Mouse (Mus musculus) c-Kit-negative CD71-positive TER-119-positive erythroid progenitor cells, embryonic 14.5 days (primary cell): Measurements from ENCODE around the gene Chn1.

Experiments
- DNase-seq: peaks from one replicate; pipeline ENCODE4 v3.0.0-alpha.2; 2013; ENCODE audit warnings: low read depth, low spot score

Chn1 gene

DNA sequence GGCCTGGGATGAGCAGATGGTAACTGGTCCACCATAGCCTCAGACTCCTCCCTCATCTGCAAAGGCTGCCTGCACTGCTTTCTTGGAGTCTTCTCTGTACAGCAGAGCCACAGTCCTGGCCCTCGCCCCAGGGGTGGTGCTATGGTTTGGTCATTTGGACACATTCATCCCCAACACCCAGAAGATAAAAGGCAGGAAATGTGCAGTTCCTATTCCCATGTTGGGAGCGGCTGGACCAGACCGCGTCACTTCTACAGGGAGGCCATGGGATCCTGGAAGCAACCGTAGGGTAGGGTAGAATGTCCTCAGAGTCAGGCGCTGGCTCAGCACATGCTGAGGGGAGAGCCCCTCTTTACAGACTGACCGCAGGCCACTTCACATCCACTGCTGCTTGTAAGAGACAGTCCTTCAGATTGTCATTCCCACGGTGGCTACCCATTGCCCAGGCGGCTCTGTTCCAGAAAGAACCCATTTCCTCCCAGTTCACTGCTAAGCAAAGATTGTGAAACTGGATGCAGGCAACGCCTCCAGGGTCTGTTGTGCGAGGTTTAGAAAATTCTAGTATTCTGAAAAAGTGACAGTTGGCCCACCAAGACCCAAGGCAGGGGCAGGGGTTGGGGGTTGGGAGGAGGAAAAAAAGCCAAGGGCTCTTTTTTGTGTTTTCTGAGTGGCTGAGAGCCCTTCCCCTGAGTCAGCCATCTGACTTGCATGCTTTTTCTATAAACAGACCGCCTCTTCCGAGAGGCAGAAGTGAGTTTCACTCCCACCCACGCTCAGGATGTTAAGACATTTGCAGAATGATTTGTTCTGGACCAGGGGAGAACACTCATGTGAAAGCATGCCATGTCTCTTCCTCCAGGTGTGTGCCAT, 182.7 kb downstream of the Chn1 start:
- DNase-seq: no peak

DNA sequence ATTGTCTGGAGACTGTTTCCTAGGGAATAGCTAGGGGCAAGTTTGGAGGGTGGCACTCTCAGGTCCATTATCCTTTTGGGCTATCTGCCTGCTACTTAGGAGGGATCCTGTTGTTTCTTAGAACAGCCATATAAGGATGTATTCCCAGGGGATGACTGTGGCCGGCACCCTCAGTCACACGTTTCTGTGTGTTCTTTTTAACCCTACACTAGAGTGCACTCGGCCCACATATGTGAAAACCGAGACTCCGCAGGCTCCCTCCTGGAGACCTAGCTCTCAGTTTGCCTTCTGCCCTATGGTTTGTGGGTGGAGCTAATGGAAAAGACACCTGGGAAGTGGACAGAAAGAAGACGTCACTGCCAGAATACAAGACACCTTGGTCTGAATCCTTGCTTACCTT, 183.9 kb downstream of the Chn1 start:
- DNase-seq: no peak

DNA sequence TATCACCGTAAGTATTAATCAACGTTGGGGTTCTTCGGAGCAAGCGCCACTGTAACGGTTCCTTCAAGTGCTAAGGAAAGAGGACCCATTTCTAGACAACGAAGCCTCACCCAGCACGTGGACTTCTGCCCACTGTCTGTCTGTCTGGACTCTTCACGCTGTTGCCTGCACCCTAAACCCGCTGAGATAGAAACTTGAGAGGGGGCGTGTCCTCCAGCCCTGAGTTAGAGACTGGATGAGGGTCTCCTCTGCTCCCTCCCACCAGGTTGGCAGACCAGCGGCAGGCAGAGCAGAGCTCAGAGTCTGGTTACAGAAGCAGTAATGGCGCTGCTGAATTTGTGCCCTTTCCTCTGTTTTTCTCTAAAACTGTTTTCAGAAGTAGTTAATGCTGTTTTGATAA, 185.0 kb downstream of the Chn1 start:
- DNase-seq: no peak

DNA sequence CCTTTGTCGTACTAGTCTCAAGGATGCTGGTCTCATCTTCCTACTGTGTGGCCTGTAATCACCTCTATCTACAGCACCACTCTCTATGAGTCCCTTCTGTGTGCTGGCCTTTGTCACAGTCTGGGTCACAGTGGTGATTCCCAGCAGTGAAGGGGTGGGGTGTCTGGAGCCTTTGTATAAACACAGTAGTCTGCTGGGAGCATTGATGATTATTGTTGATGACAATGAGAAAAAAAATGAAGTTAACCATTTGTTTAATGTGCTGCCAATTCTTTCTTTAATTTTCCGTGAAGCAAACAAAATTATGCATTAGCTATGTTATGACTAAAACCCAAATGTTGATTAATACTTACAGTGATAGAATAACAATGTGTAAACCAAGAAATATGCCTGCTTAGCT, 186.2 kb downstream of the Chn1 start:
- DNase-seq: no peak

DNA sequence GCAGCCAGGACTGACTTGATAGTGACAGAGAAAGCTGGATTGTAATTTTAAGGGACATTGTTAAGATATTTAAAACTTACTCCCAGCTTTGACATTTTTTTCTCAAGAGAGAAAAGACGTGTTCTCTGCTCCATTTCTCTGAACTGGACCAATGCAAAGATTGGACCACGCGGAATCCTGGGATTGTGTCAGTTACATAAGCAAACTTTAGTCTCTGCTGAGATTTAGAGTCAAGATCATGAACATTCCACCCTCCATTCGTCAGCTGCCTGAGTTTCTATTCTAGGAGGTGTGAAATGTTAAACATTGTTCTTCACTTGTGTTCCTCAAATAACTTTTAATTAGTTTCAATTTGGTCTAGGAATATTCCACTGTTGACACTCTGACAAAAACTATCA, 188.0 kb downstream of the Chn1 start:
- no peak for DNase-seq

DNA sequence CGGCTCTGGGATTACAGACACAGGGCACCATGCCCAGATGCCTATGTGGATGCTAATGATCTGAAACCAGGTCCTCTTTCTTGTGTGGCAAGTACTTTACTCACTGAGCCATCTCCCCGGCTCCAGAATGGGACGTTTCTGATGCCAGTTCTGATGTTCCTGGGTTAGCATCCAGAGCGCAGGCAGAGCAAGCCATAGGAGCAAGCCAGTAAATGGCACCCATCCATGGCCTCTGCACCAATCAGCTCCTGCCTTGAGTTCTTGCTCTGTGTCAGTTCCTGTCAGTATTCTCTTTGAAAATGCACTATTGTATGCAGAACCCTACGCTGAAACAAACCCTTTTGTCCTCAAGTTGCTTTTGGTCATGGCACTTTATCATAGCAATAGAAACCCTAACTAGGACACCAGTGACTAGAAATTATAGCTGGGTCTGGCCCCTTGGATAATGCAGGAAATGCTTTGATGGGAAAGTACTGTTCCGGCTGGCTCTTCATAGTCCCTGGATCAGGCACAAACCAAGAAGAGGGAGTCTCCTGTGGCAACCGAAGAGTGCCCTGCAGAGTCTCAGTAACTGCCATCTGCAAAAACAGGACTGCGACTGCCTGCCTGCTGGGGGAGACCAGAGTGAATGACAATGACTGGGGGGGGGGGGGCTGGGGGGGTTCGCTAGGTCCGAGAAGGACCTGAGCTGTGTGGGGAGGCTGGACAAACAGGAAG, 188.6 kb downstream of the Chn1 start:
- DNase-seq: no peak

DNA sequence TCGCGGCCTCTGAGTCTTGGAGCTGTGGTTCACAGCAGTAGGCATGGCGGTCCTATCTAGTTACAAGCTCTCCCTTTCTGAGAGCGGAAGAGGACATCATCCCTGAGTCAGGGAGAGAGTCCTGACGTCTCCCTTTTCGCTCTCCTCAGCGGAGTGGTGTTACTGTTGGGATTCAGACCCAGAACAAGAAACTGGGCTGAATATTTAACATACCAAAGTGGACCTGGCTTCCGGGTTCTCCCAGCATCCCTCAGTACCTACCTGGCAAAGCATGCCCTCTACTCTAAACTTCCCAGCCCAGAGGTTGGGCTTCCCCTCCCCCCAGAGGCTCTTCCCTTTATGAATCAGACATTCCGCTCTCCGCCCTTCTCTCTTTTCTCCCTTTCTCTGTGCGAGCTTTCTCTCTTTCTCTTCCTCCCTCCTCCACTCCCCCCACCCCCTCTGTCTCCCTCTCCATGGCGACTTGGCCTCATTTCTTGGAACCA, 189.8 kb downstream of the Chn1 start:
- no peak for DNase-seq

DNA sequence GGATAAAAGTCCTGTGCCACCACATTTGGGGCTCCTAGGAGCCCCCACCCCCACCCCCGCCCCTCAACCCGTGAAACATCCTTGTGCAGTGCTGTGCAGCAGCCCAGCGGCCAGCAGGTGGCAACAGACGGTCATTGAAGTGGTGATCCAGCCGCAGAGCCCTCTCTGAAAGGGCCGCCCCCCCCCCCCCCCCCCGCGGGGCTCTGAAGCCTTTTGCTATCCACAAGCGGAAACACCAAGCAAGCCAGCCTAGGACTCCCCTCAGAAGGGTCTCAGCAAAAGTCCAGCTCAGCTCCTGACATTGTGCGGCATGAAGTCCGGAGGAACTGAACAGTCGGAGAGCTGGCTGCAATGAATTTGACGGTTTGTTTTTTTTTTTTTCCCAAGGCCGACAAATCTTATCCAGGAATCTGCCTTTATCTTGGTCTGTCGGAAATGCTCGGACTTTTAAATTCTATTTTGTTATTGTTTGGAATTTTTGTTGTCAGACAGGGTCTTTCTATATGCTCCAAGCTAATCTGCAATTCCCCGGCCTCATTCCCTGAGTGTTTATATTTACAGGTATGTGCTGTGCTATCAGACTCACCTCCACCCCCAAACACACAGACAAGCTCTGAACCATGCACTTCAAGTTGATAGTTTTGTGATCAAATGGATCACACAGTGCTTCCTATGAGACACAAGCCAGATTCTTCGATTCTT, 190.3 kb downstream of the Chn1 start:
- no peak for DNase-seq

DNA sequence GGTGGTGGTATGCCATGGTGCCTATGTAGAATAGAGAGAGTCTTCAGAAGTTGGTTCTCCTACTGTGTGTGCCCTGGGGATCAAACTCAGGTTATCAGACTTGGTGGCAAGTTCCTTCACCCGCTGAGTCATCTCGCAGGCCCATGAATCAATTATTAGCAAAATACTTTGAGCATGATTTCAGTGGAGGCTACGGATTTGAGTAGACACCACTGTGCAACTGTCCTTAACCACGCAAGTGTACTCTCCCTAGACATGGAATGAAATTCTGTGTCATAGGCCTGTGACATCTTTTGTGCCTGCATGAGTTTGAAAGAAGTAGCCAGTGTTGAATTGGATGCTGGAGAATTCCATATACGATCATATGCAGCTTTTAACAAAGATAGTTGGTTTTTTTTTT, 194.4 kb downstream of the Chn1 start:
- no peak for DNase-seq

DNA sequence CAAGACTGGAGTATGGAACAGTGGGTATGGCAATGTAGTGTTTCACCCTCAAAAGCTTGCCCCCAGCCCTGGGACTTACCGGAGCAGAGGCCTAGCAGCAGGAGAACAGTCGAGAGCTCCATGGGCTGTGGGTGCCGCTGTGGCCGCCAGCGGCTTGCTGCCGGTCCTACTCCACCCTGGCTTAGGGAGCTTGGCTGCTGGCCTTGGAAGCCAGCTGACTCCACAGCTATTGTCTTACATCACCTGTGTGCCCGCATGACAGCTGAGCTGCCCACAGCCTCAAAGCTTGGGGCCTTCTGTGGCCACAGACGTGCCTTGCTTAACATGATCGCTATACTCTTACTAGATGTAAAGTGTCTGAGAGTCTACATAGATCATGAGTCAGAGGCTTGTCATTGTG, 195.0 kb downstream of the Chn1 start, which contains the start of gene Chrna1:
Gene Chrna1 (minus strand): TSS at position 173 of the 400 bp plus-strand sequence.
- DNase-seq: no peak

DNA sequence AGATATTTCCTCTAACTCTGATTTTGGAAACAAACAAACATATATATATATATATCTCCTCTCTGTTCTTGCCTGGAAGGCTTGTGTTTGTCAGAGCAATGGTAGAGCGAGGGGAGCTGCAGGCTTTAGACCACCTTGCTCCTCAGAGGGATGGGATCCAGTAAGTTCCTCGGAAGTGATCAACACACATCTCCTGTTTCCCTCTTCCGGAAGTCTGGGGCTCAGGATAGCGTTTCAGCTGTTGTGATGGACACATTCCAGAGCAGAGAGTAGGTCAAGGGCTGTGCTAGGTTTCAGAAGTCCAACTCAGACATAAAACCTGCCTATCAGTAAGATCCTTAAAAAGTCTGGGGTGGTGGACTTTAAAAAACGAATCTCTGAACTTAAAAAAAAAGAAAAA, 196.0 kb downstream of the Chn1 start:
- DNase-seq: no peak

DNA sequence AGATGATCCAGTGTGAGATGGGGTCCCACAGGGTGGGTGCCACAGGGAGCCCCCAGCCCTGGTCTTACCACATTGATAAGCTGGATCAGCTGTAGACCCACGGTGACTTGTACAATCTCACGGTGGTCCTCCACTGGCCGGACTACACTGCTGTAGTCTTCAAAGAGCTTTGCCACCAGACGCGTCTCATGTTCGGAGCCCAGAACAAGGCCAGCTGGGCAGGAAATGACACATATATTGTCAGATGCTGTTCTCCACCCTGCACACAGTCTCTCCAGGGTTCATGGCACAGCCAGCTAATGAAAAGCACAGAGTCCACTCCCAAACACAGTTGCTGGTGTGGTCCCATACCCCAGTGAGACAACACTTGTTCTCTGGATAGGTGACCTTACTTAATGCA, 200.7 kb downstream of the Chn1 start:
- DNase-seq: no peak

DNA sequence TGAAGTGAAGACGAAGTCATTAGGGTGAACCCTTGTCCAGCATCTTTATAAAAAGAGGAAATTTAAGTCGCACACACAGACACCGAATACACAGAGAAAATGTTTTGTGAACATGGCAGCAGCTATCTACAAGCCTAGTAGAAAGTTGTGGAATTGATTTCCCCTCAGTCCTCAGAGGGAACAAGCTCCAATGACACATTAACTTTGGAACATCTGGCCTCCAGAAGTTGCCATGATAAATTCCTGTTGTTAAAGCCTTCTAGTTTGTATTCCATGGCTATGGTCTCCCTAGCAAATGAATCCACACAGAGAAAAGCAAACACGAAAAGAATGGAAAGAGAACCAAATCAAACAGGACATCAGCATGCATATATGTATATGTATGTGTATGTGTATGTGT, 201.6 kb downstream of the Chn1 start:
- no peak for DNase-seq

DNA sequence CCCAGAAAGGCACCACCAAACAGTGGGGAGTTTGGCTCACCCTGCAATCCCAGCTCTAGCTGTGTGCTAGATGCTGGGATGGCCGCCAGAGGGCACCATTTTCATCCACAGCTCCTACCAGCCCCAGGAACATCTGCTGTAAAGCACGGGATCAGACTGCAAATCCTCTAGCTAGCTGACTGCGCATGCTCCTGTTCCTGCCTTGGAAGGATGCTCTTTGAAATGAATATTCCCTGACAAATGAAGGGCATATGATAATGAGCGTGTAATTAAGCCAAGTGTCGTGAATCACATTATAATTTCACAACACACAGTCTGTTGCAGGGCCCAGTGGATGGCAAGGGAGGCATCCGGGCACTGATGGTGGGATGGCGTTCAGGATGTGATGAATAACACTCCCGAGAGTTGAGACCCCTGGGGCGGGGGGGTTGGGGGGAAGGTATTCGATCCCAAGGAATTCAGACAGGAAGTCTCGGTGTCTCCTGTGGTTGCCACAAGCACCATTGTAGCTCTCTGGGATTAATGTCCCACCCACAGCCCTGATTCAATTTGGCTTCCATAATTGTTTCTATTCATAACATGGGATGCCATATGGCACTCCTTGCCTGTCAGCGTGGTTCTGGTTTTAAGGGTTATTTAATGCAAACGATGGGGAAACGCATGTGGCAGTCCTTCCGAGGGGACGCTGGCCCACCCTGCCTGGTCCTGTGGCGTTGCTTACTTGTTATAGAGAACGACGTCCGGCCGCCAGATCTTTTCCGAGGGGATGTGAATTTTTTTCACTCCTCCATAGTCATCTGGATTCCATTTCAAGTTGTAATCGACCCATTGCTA, 202.4 kb downstream of the Chn1 start:
- DNase-seq: no peak

DNA sequence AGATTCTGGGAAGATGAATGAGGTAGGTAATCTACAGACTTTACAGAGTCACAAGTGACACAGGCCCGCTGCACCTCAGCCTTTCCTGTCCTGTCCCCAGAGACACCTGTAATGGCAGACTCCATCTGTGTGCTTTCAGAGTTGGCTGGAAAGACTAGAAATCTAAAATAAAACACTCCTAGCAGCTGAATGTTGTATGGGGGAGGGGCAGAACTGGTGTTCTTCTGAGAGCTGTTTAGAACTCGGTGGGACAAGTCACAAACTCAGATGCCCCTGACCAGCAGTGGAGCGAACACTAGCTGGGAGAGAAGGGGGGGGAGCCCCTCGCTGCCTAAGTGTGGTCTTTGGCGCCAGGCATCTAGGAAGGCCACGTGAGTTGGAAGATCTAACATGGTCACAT, 203.2 kb downstream of the Chn1 start:
- no peak for DNase-seq

DNA sequence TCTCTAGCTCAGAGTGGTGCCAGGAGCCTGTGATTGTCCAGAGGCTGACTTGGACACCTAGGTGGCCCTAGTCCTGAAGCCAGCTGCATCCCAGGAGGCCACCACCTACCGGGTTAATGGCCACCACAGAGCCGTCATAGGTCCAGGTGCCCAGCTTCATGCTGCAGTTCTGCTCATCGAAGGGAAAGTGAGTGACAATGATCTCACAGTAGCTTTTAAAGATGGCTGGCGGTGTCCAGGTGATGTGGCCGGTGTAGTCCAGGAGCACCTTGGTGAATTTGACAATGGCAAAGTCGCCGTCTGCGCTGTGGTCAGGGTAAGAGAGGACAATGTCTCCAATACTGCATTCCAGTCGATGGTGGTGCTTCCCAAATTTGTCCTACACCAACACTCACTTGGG, 203.8 kb downstream of the Chn1 start:
- DNase-seq: no peak

DNA sequence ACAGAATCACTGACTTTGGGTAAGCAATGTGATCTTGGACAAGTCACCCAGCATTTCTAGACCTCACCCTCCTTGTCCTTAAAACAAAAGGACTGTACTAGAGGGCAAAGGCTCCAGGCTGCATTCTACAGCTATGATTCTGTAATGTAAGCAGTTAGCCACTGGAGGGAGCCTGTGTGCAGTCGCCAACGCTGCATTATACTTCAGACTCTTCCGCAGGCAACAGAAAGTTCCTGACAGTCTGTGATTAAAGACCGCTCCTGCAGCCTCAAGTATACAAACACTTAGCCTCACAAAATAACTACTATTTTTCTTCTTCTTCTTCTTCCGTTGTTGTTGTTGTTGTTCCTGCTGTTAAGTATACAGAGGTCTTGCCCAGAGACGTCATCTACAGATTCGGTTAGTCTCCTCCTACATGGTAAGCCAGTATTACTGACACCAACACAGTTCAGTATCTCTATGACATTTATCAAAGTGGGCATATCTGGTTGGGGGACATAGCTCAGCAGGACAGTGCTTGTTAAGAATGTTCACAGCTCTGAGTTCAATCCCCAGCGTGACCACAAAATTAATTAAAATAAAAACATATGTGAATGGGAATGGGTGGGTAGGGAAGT, 208.0 kb downstream of the Chn1 start:
- no peak for DNase-seq

DNA sequence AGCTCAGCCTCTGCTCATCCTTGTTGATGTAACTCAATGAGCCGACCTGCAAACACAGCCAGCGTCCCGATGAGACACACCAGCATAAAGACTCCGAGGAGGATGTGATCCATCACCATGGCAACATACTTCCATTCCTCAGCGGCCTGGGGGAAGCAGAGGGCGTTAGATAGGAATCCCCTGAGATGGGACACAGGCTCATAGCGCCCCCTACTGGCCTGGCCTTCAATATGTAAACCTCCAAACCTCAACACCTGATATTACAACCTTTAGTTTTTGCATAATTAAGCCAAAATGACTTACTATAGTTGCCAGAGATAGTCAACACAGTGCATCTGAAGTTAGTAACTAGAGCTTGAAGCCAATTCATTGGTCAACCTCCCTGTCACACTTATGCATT, 209.0 kb downstream of the Chn1 start:
- DNase-seq: no peak

DNA sequence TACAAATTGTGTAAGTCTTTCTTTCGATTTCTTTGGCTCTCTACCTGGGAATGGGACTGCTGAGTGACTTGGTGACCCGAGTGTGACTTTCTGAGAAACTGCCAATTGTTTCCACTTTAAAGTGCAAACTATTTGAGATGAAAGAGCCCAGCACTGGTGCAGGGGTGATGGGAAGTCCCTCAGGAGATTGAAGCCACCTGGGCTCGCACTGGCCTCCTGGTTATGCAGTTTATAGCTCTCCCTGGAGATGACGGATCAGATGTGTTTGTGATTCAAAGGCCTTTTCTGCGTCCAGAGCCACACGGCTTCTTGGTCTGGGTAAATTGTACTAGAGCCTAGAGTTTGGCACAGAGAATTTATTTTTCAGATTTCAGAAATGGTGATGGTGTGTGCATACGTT, 211.5 kb downstream of the Chn1 start:
- DNase-seq: no peak

DNA sequence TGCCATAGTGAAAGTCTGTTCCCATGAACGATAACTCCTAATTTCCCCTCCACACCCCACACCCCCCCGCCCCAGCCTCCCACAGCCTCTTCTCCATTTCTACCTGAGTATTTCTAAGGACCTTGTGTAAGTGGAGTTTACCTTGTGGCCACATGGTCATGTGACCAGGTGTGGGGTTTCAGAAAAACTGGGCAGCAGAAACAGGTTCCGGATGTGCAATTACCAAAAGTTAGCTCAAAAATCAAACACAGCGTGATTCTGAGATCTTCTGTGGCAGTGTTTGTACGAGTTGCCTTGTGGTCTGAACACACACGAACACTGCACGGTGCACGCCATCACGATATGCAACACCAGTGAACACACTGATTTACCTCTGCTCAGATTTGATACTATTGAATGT, 212.5 kb downstream of the Chn1 start:
- no peak for DNase-seq

DNA sequence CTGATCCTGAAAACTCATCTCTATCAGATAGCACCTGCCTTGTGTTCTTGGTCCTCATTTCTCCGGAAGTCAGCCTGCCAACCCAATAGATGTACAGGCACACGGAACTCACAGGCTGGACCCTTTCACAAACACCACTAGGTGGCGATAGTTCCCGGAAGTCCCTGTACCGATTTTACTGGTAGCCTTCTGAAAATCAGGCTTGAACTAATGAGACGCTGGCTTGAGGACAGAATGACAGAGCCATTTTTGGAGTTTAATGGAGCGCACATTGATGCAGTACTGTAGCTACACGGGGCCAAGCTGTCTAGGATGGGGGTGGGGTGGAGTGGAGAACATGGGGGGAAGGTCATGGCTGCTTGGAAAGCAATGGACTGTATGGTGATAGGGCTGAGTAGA, 213.5 kb downstream of the Chn1 start:
- DNase-seq: no peak
